Comparison of ENCODE assay signal across 8 mouse cellular contexts in the genomic region with DNA sequence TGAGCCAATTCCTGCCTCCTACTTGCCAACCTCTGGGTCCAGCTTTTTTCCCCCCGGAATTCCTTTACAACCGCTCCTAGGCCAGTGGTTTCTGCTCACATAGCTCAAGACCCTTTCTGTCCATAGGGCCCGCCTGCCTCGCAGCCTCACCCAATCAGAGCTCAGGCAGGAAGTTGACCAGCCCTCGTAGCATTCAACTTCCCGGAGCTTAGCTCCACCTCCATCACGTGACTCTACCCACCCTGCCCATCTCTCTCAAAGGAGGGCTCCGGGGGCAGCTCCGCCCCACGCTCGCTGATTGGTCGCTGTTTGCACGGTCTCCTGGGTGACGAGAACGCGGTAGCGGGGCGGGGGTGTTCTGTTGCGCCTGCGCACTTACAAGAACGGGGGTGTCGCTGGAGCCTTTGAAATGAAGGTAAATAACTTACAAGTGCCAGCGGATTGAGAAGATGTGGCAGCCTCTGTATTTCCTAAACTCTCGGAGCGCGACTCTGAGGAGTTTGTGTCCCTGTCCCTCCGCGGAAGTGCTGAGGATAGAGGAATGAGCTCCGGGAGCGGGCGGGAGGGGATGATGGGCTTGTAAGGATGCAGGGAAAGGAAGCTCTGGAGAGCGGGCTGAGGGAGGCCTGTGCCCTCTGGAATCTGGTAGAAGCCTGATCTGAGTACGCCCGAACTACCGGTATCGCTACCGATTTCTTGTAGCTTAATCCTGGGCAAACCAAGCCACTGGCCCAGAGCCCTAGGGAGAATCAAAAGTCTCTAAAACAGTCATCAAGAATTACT. TPM values are rescaled to one million over a fixed set of nuclear protein-coding genes. Genes with fewer than 3 reads are reported as not detected.
DNase-seq lines count a peak whose midpoint lies in the region; ATAC-seq and TF ChIP-seq lines count a peak whose summit lies in the region.

TSS of gene Wdr19 (plus strand) at position 351 of the 783 bp plus-strand sequence.

- H3K9me3 ChIP-seq in G1E (replicated peaks) = no peaks in the 10 kb centered on the region
- no peaks in the 10 kb centered on the region for H3K9me3 ChIP-seq in forebrain, embryonic 16.5 days (ENCODE audit: control insufficient read depth, low read length)
- H3K9me3 ChIP-seq in lung, embryonic 14.5 days (ENCODE audit: low read depth, low read length) = no peaks in the 10 kb centered on the region

- peaks cover 16% of the 10 kb centered on the region for H3K4me1 ChIP-seq in G1E (ENCODE audit: insufficient read depth, low read depth, low read length)
- peaks cover 9% of the 10 kb centered on the region for H3K4me1 ChIP-seq in forebrain, embryonic 16.5 days (replicated peaks; ENCODE audit: control insufficient read depth, insufficient read depth, low read length)
- no peaks in the 10 kb centered on the region for H3K4me1 ChIP-seq in lung, embryonic 14.5 days (ENCODE audit: insufficient read depth)
- no peaks in the 10 kb centered on the region for H3K4me1 ChIP-seq in olfactory bulb, adult 2 months (ENCODE audit: control insufficient read depth, insufficient read depth, low read length)
- H3K4me1 ChIP-seq in thymus, adult 2 months (replicated peaks; ENCODE audit: control insufficient read depth, insufficient read depth, low read length) = peaks cover 4% of the 10 kb centered on the region

- H3K36me3 ChIP-seq in G1E (replicated peaks) = no peaks in the 10 kb centered on the region
- H3K36me3 ChIP-seq in forebrain, embryonic 16.5 days (ENCODE audit: control insufficient read depth, insufficient read depth) = no peaks in the 10 kb centered on the region
- no peaks in the 10 kb centered on the region for H3K36me3 ChIP-seq in lung, embryonic 14.5 days (ENCODE audit: insufficient read depth)
- H3K36me3 ChIP-seq in thymus, adult 2 months (ENCODE audit: control insufficient read depth, insufficient read depth, low read length) = no peaks in the 10 kb centered on the region

- peak; percentile 100 for ATAC-seq in G1E (ENCODE audit: extremely low read depth, insufficient number of reproducible peaks, low FRiP score, poor library complexity, severe bottlenecking)
- ATAC-seq in forebrain, embryonic 16.5 days = peak; percentile 99
- peak; percentile 100 for ATAC-seq in lung, embryonic 14.5 days (ENCODE audit: insufficient read depth)

- peak within 1 kb of the TSS; percentile 68 for H3K27ac ChIP-seq in forebrain, embryonic 16.5 days (ENCODE audit: low read length)
- H3K27ac ChIP-seq in layer of hippocampus, adult 2 months = peak within 1 kb of the TSS; percentile 94
- H3K27ac ChIP-seq in lung, embryonic 14.5 days (ENCODE audit: low read depth) = peak within 1 kb of the TSS; percentile 52
- H3K27ac ChIP-seq in olfactory bulb, adult 2 months (ENCODE audit: insufficient read depth, low read depth, low read length) = peak within 1 kb of the TSS; percentile 73
- H3K27ac ChIP-seq in thymus, adult 2 months (ENCODE audit: control insufficient read depth, insufficient read depth, low read length) = peak within 1 kb of the TSS; percentile 34; the same call in 1 of the 2 replicates

- H3K27me3 ChIP-seq in G1E (ENCODE audit: insufficient read depth, low read length) = peaks cover 4% of the 10 kb centered on the region; the same call in 1 of the 2 replicates
- no peaks in the 10 kb centered on the region for H3K27me3 ChIP-seq in forebrain, embryonic 16.5 days (replicated peaks; ENCODE audit: control insufficient read depth, insufficient read depth, low read length)
- no peaks in the 10 kb centered on the region for H3K27me3 ChIP-seq in lung, embryonic 14.5 days (ENCODE audit: insufficient read depth, low read length)
- H3K27me3 ChIP-seq in thymus, adult 2 months (ENCODE audit: control insufficient read depth, insufficient read depth, low read length) = no peaks in the 10 kb centered on the region

- TF ChIP-seq POLR2A in olfactory bulb, adult 2 months (IDR thresholded peaks at IDR 0.05; ENCODE audit: insufficient read depth, low read depth, low read length) = peak; percentile 51
- peak; percentile 58; the same call in 1 of the 2 replicates for TF ChIP-seq POLR2A in thymus, adult 2 months (IDR thresholded peaks at IDR 0.05; ENCODE audit: control insufficient read depth, extremely low read depth, insufficient read depth, low read length, poor library complexity)

- H3K4me2 ChIP-seq in forebrain, embryonic 16.5 days (ENCODE audit: low read length) = peak within 1 kb of the TSS; percentile 76
- H3K4me2 ChIP-seq in lung, embryonic 14.5 days = peak within 1 kb of the TSS; percentile 79

- DNase-seq in G1E (ENCODE audit: low spot score) = peak; percentile 95
- DNase-seq in cerebellum, adult 18-20 months = peak; percentile 97 to 100
- DNase-seq in heart, postnatal 36 days = peak; percentile 94
- DNase-seq in layer of hippocampus, adult 2 months (ENCODE audit: low spot score in 2 of 2) = peak; percentile 98 to 100
- peak; percentile 99 for DNase-seq in lung, embryonic 14.5 days
- peak; percentile 99 for DNase-seq in thymus, adult 2 months

- no peak for TF ChIP-seq CTCF in G1E (IDR thresholded peaks at IDR 0.05; ENCODE audit: low read depth, low read length)
- no peak for TF ChIP-seq CTCF in layer of hippocampus, adult 2 months (conservative IDR thresholded peaks at IDR 0.05)
- no peak for TF ChIP-seq CTCF in lung, embryonic 14.5 days (IDR thresholded peaks at IDR 0.05; ENCODE audit: low read depth)
- no peak for TF ChIP-seq CTCF in olfactory bulb, adult 2 months (IDR thresholded peaks at IDR 0.05; ENCODE audit: insufficient read depth, low read depth, low read length)
- TF ChIP-seq CTCF in thymus, adult 2 months (IDR thresholded peaks at IDR 0.05; ENCODE audit: borderline replicate concordance, control insufficient read depth, extremely low read depth, insufficient read depth, low read length, poor library complexity) = no peak

- H3K9ac ChIP-seq in forebrain, embryonic 16.5 days (replicated peaks; ENCODE audit: low read depth, low read length) = peak within 1 kb of the TSS; percentile 65
- H3K9ac ChIP-seq in lung, embryonic 14.5 days = peak within 1 kb of the TSS; percentile 58

- 0% methylated on average over 37 of the region's 37 CpGs for WGBS in forebrain, embryonic 16.5 days
- under 1% methylated on average over 37 of the region's 37 CpGs for WGBS in lung, embryonic 14.5 days
- under 1% methylated on average over 37 of the region's 37 CpGs for WGBS in olfactory bulb, adult 2 months
- under 1% methylated on average over 37 of the region's 37 CpGs for WGBS in thymus, adult 2 months

- peak within 1 kb of the TSS; percentile 73 for H3K4me3 ChIP-seq in G1E (ENCODE audit: low read depth, low read length)
- peak within 1 kb of the TSS; percentile 78 for H3K4me3 ChIP-seq in forebrain, embryonic 16.5 days (replicated peaks; ENCODE audit: low read length)
- H3K4me3 ChIP-seq in layer of hippocampus, adult 2 months = peak within 1 kb of the TSS; percentile 59
- peak within 1 kb of the TSS; percentile 58 for H3K4me3 ChIP-seq in lung, embryonic 14.5 days (ENCODE audit: low read depth, low read length)
- H3K4me3 ChIP-seq in olfactory bulb, adult 2 months (ENCODE audit: insufficient read depth, low read depth, low read length) = peak within 1 kb of the TSS; percentile 77
- peak within 1 kb of the TSS; percentile 58 for H3K4me3 ChIP-seq in thymus, adult 2 months (ENCODE audit: control insufficient read depth, insufficient read depth, low read length)

- intact Hi-C loops in heart, postnatal 36 days (cut with DNase I) = loop anchor here (5.0 kb wide), 1 partner anchor 42 kb away; no protein-coding TSS in a partner anchor

RNA-seq across cellular contexts. Expression of gene Wdr19, which starts in this region (rescaled TPM):
- total RNA-seq in G1E (2014; fragmentation: Nextera tagmentation) = 4.7 and 6.3 TPM in 2 replicates
- 8.7 and 10.5 TPM in 2 replicates for total RNA-seq in G1E (2017)
- 0.44 and 0.49 TPM in 2 replicates for polyA plus RNA-seq in G1E (2012)
- 13.6 and 14.9 TPM in 2 replicates for polyA plus RNA-seq in forebrain, embryonic 16.5 days (2015; fragmentation: Nextera tagmentation; extraction: Ambion mirVana)
- total RNA-seq in heart, postnatal 36 days (2021) = 1 to 10 TPM; 1.6 to 1.7 TPM
- 10 to 100 TPM; 22.9 to 23.7 TPM for total RNA-seq in layer of hippocampus, adult 2 months (2021)
- polyA plus RNA-seq in lung, embryonic 14.5 days (2014; fragmentation: Nextera tagmentation; extraction: Ambion mirVana) = 10.8 and 12.9 TPM in 2 replicates
- not detected in 2 replicates for polyA plus RNA-seq in olfactory bulb, adult 2 months (2012; ENCODE audit: insufficient read depth, insufficient read length, low replicate concordance, missing spikeins)
- polyA plus RNA-seq in thymus, adult 2 months (2012; rRNA removed) = 2.1 and 2.2 TPM in 2 replicates

Comparison
In these comparisons a context has a peak if more than half of its experiments do, and no peak if none do; other contexts are left out.
1. Peak in every context shown above with its lines: DNase-seq, ATAC-seq, H3K4me3 ChIP-seq and H3K27ac ChIP-seq.
2. H3K27ac ChIP-seq: peak in every context shown above with its lines; median percentile 94 in layer of hippocampus, adult 2 months; 73 in olfactory bulb, adult 2 months; 68 in forebrain, embryonic 16.5 days; 52 in lung, embryonic 14.5 days; 34 in thymus, adult 2 months.